Mouse (Mus musculus) lung, embryonic 16.5 days (tissue): ENCODE data around the gene Atg7. TPM values are rescaled to one million over a fixed set of nuclear protein-coding genes. Genes with fewer than 3 reads are reported as not detected.
"Not testable (repeated sequence)": the region's sequence is repeated elsewhere in the genome, so short reads cannot be mapped to it uniquely, and the experiment has no call there.

Experiments
- ATAC-seq: fragments of 200-750 bp; cut with Nextera tagmentation; 2 replicates; pipeline ENCODE4 v1.8.0; 2017; ENCODE audit warnings: low read depth, mild to moderate bottlenecking, moderate library complexity
- H3K27ac ChIP-seq: fragments of 300-500 bp; sonication (generic); 2 replicates; pipeline ENCODE4 v1.5.1; 2014; ENCODE audit warnings: mild to moderate bottlenecking, control low read depth, low read length
- H3K27me3 ChIP-seq: fragments of 300-500 bp; sonication (generic); 2 replicates; pipeline ENCODE4 v1.6.1; 2014; ENCODE audit warnings: low read depth, low read length, mixed read lengths; ENCODE audit not compliant: control insufficient read depth, insufficient read depth
- H3K36me3 ChIP-seq: fragments of 300-500 bp; sonication (generic); 2 replicates; pipeline ENCODE4 v1.6.1; 2014; ENCODE audit warnings: low read length; ENCODE audit not compliant: control insufficient read depth, insufficient read depth
- H3K4me1 ChIP-seq: fragments of 300-500 bp; sonication (generic); replicated peaks from 2 replicates; pipeline ENCODE4 v1.6.1; 2014; ENCODE audit warnings: low read length, mixed read lengths; ENCODE audit not compliant: control insufficient read depth, insufficient read depth
- H3K4me2 ChIP-seq: fragments of 300-500 bp; sonication (generic); 2 replicates; pipeline ENCODE4 v1.6.1; 2014; ENCODE audit warnings: low read depth, low read length, control low read depth
- H3K4me3 ChIP-seq: fragments of 300-500 bp; sonication (generic); 2 replicates; pipeline ENCODE4 v1.5.1; 2014; ENCODE audit warnings: mild to moderate bottlenecking, low read length, control low read depth
- H3K9ac ChIP-seq: fragments of 300-500 bp; sonication (generic); 2 replicates; pipeline ENCODE4 v1.6.1; 2014; ENCODE audit warnings: low read length, control low read depth
- H3K9me3 ChIP-seq: fragments of 300-500 bp; sonication (generic); 2 replicates; pipeline ENCODE4 v1.6.1; 2016; ENCODE audit warnings: low read length; ENCODE audit not compliant: control insufficient read depth
- WGBS: fragments of 180-500 bp; shearing (Covaris S2); extraction: QIAGEN DNeasy Blood & Tissue Kit; methylation state at CpG from one replicate; pipeline ENCODE4 v1.1.7; 2014; 5-methylcytosine and 5-hydroxymethylcytosine counted together
- polyA plus RNA-seq: library from polyadenylated mRNA; unstranded; fragments of >200 nt; fragmentation: Nextera tagmentation; extraction: Ambion mirVana; gene quantifications from 2 replicates; pipeline ENCODE4 v1.2.1, GENCODE M21; 2015

The Atg7 gene
- polyA plus RNA-seq, 1 experiment from 2014 or later: 24.9 TPM

DNA sequence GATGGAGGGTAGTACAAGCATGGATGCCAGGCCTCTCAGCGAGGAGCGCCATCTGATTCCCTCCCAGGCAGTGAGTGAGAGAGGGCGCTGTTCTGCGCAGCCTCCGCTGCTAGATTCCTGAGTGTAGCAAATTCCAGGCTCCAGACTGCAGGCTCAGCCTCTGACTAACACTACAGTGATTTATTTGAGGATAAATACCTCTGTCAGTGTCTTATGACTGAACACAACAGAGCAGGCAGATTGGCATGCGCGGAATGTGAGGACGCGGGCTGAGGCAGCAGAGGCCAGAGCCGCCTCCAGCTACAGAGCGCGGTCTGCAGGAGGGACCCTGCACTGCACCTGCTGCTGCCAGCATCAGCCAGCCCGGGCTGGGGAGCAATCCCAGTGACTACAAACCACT lies 246.0 kb downstream of the Atg7 start:
- WGBS: 17% methylated on average over 13 of the region's 13 CpGs
- peak; percentile 82 for ATAC-seq
- H3K36me3 ChIP-seq: peaks cover 5% of the 10 kb centered on the region; the same call in 1 of the 2 replicates

DNA sequence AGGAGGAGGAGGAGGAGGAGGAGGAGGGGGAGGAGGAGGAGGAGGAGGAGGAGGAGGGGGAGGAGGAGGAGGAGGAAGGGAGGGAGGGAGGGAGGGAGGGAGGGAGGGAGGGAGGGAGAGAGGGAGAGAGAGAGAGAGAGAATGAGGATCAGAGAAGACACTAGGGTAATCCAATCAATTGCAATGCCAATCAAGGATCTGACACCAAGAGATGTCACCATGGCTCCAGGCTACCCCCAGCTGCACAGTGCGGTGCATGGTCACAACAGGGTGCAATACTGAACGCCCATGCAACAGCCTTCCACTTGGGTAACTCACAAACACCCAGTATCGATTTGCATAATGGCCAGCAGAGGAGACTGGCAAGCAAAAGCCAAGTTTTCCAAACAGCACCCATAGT lies 247.1 kb downstream of the Atg7 start:
- not testable (repeated sequence) for H3K9ac ChIP-seq

More for the DNA sequence above, 246.0 kb downstream of the Atg7 start:
- peak overlapping the region; percentile 63 for H3K27ac ChIP-seq
- H3K27me3 ChIP-seq: no peaks in the 10 kb centered on the region
- no peak overlapping the region for H3K4me2 ChIP-seq
- H3K9ac ChIP-seq: no peak overlapping the region; the same call in 1 of the 2 replicates
- peaks cover 82% of the 10 kb centered on the region for H3K4me1 ChIP-seq
- no peaks in the 10 kb centered on the region for H3K9me3 ChIP-seq
- no peak overlapping the region for H3K4me3 ChIP-seq

DNA sequence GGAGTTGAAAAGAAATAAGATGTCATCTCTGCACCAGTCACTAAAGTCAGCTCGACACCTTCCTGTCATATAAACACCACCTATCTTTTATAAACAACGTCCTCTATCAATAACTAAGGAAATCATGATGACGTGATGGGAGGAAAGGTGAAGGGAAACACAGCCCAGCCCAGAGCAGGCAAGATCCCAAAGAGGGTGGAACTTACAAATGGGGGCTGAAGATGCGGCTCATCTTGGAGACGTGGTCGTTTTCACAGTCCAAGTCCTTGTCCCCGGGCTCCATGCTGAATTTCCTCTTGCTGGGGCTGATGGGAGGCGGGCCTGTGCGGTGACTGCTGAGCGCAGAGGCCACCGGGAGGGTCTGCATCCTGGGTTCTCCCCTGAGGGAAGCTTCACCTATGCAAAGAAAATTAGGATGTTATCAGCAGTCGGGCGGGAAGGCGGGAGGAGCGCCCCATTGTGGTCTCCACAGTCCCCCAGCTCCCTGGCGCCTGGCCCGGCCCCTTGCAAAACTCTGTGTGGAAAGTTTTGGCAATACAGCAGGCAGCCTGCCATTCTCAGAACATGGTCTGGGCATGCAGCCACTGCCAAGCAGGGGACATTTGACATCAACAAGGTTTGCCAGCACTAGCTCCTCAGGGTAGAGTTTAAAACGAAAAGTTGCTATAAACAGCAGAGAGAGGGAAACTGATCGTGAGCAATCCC lies 247.7 kb downstream of the Atg7 start:
- WGBS: 11% methylated on average over 19 of the region's 19 CpGs
- Histone ChIP-seq H3K4me1 (peaks cover 91% of the 10 kb centered on the region), H3K9ac (0 out of 2 replicates have a peak overlapping the region, but pooled peaks have one; percentile 14), H3K27me3 (no peaks in the 10 kb centered on the region), H3K36me3 (peaks cover 5% of the 10 kb centered on the region; the same call in 1 of the 2 replicates), H3K27ac (peak overlapping the region; percentile 81), H3K9me3 (no peaks in the 10 kb centered on the region), H3K4me3 (no peak overlapping the region), H3K4me2 (peak overlapping the region; percentile 28; the same call in 1 of the 2 replicates)
- ATAC-seq: peak; percentile 54

More for the DNA sequence above, 247.1 kb downstream of the Atg7 start:
- ATAC-seq, H3K9me3 ChIP-seq, H3K36me3 ChIP-seq, H3K4me2 ChIP-seq, H3K27me3 ChIP-seq, H3K4me3 ChIP-seq: not testable (repeated sequence)
- peak overlapping the region; percentile 81 for H3K27ac ChIP-seq
- 42% methylated on average over 3 of the region's 3 CpGs for WGBS
- peaks cover 89% of the 10 kb centered on the region for H3K4me1 ChIP-seq

DNA sequence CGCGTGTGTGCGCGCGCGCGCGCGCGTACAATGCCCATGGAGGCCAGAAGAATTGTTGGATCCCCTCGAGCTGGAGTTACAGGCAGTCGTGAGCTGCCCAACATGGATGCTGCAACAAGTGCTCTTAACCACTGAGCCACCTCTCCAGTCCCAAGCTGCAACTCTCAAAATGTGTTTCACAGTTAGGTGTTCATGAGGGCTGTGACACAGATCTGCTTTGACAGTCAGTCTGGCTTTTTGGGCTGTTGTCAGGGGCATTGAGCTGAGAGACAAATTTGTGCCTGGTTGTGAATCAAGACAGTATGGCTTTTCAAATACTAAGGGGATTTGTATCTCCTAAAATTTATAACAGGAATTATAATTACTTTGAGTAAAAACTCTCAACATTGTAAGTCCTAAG lies 248.4 kb downstream of the Atg7 start:
- 0 out of 2 replicates have a peak overlapping the region, but pooled peaks have one; percentile 28 for H3K4me2 ChIP-seq
- no peaks in the 10 kb centered on the region for H3K9me3 ChIP-seq
- 81% methylated on average over 12 of the region's 12 CpGs for WGBS
- peaks cover 85% of the 10 kb centered on the region for H3K4me1 ChIP-seq
- H3K27ac ChIP-seq: peak overlapping the region; percentile 81
- H3K27me3 ChIP-seq: no peaks in the 10 kb centered on the region
- H3K4me3 ChIP-seq: no peak overlapping the region
- no peak overlapping the region; the same call in 1 of the 2 replicates for H3K9ac ChIP-seq
- H3K36me3 ChIP-seq: no peaks in the 10 kb centered on the region
- no peak for ATAC-seq

DNA sequence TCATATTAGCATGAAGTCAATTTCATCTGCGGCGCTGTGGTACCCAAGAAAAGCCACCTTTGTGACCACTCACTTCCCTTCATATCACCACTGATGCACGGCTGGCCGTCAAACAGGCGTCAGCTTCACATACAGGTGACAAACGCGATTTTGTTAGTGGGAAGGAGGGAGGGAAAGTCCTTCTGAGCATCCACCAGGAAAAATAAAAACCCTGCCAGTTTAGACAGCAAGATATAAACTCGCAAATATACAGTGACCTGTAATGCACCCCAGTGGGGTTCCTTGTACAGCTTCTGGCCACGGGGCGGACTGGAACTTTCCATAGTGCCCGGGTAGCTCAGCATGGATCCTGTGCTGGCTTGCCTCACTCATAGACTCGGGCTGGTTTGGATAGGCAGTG lies 248.9 kb downstream of the Atg7 start:
- 46% methylated on average over 12 of the region's 12 CpGs for WGBS
- Histone ChIP-seq H3K4me3 (no peak overlapping the region), H3K9ac (peak overlapping the region; percentile 15; the same call in 1 of the 2 replicates), H3K27me3 (no peaks in the 10 kb centered on the region), H3K4me1 (peaks cover 86% of the 10 kb centered on the region), H3K4me2 (no peak overlapping the region), H3K9me3 (no peaks in the 10 kb centered on the region), H3K36me3 (peaks cover under 1% of the 10 kb centered on the region; the same call in 1 of the 2 replicates), H3K27ac (peak overlapping the region; percentile 28)
- ATAC-seq: no peak

DNA sequence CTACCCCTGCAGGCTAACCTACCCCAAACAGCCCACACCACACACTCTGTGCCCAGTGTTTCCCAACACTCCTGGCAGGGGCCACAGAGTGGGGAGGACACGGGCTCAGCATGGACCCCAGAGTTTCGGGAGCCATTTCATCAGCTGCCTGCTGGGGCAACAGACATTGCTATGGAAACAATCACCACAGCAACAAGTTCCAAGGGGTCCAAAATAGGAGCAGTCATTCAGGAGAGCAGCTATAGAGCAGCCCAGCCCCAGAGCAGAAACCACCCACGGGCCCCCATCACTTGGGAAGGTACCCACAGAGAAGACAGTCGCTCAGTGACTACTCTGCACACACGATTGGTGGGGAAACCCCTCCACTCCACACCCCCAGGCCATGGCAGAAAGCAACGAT lies 249.5 kb downstream of the Atg7 start:
- Histone ChIP-seq H3K27me3 (no peaks in the 10 kb centered on the region), H3K4me3 (no peak overlapping the region), H3K9ac (peak overlapping the region; percentile 38; the same call in 1 of the 2 replicates), H3K4me1 (peaks cover 84% of the 10 kb centered on the region), H3K4me2 (no peak overlapping the region), H3K9me3 (no peaks in the 10 kb centered on the region), H3K36me3 (peaks cover 2% of the 10 kb centered on the region; the same call in 1 of the 2 replicates), H3K27ac (peak overlapping the region; percentile 28)
- no peak for ATAC-seq
- 24% methylated on average over 6 of the region's 6 CpGs for WGBS

DNA sequence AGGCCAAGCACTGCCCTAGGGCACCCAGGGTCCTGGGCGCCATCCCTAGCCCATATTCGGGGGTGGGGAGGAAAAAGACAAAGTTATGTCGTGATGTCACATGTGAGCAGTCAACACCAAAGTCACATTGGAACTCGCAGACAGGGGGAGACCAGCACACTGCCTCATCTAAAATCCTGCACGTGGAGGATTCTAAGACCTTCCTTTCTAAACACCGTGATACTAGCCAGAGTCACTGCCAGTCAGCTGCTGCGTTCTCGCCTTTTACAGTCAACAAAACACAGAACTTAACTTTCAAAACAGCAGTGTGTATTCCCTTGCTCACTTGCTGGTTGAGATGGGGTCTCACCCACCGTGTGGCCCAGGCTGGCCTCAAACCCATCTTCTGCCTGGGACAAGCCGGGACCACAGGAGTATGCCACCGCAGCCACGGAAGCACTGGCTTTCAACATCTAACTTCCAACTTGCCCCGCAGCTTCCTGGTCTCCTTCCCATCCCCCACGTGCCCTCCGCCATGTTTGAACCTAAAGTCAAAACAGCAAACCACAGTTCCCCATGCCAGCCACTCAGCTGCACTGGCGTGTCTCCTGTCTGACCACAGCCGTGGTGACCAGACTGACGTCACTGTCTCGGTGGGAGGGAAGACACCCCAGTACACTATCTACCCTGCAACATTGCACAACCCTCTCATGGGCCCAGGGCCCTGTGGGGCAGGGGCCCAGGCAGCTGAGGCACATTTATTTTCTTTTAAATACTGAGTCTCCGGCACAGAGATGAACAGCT lies 250.7 kb downstream of the Atg7 start:
- H3K9ac ChIP-seq: no peak overlapping the region
- WGBS: 31% methylated on average over 20 of the region's 20 CpGs
- peak; percentile 48 for ATAC-seq
- H3K9me3 ChIP-seq: no peaks in the 10 kb centered on the region
- H3K4me1 ChIP-seq: peaks cover 78% of the 10 kb centered on the region
- H3K27ac ChIP-seq: peak overlapping the region; percentile 63
- peaks cover 2% of the 10 kb centered on the region; the same call in 1 of the 2 replicates for H3K36me3 ChIP-seq
- no peaks in the 10 kb centered on the region for H3K27me3 ChIP-seq
- no peak overlapping the region for H3K4me3 ChIP-seq
- H3K4me2 ChIP-seq: no peak overlapping the region

DNA sequence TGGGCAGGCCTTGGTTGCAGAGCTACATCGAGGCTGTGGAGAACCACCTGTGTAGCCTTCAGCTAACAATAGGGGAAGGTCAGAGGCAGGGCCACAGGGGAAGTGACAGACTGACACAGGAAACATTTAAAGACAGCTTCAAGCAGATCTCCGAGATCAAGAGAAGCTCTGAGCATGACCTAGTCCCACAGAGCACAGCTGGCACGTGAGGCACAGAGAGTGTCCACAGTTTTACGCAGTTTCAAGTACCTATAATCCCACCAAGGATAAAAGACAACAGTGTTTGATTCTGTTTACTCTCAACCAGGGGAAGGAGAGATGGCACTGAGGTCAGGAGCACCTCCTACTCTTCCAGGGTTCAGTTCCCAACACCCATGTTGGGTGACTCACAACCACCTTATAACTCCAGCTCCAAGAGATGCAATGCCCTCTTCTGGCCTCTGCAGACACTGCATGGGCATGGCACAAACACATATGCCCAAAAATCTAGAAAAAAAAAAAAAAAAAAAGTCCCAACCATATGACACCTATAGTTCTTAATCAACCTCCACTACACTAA lies 251.7 kb downstream of the Atg7 start:
- peak overlapping the region; percentile 63 for H3K27ac ChIP-seq
- H3K9ac ChIP-seq: peak overlapping the region; percentile 21; the same call in 1 of the 2 replicates
- no peak overlapping the region for H3K4me2 ChIP-seq
- no peak overlapping the region for H3K4me3 ChIP-seq
- no peaks in the 10 kb centered on the region for H3K27me3 ChIP-seq
- H3K4me1 ChIP-seq: peaks cover 75% of the 10 kb centered on the region
- no peak for ATAC-seq
- 46% methylated on average over 4 of the region's 4 CpGs for WGBS
- H3K36me3 ChIP-seq: peaks cover 7% of the 10 kb centered on the region
- no peaks in the 10 kb centered on the region for H3K9me3 ChIP-seq

DNA sequence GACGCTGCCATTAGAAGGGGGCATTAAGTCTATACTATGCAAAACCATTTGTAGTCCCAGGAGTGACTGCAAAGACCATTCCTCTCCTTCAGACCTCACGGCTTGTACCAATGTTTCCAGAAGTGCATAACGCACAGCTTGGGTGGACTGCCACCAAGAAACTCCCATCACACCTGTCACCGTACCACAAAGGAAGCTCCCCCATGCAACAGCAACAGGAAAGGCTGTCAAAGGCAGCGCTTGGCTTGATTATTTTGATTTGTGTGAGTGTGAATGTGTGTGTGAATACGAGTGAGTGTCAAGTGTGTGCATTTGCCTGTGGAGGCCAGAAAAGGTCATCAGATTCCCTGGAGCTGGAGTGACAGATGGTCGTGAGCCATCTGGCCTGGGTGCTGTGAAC lies 252.3 kb downstream of the Atg7 start:
- 67% methylated on average over 7 of the region's 7 CpGs for WGBS
- H3K4me1 ChIP-seq: peaks cover 78% of the 10 kb centered on the region

More for the DNA sequence above, 252.3 kb downstream of the Atg7 start:
- ATAC-seq: no peak
- Histone ChIP-seq H3K4me3 (no peak overlapping the region), H3K9ac (no peak overlapping the region), H3K27me3 (no peaks in the 10 kb centered on the region), H3K27ac (no peak overlapping the region), H3K4me2 (no peak overlapping the region), H3K9me3 (no peaks in the 10 kb centered on the region), H3K36me3 (peaks cover 7% of the 10 kb centered on the region)
